Mouse (Mus musculus) kidney, postnatal 10 days (tissue): ENCODE data around the gene Gm11172.
A peak's percentile ranks its signal among the peaks of the same experiment; 100 is the strongest.
"Not testable (repeated sequence)": the region's sequence is repeated elsewhere in the genome, so short reads cannot be mapped to it uniquely, and the experiment has no call there.

ENCODE experiments used
- DNase-seq: peaks from one replicate; pipeline ENCODE4 v3.0.0; 2021; ENCODE audit warnings: mixed read lengths

Gene Gm11172

GRCm38 (mm10) chr16:10785371-10786231 lies 27.1 kb upstream of the Gm11172 start, which contains the start of gene Socs1:
Gene Socs1, minus strand, starts transcription at chr16:10785536.
- DNase-seq = peak; percentile 96

DNA sequence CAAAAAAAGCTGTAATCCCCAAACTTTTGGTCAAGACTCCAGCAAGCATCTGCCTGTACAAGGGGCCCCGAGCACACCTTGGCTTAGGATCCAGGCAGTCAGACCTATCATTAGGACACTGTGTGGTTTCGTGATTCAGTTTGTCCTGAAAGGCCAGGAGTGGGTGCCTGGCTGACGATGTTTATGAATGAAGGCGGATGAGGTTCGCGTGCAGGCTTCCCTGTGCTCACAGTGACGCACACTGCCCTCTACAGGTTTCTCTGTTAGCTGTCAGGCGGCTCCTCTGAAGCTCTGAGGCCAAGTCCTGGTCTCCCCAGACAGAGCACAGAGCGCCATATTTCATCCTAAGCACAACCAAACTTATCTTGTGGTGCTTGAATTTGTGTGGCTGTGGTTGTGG lies 26.4 kb upstream of the Gm11172 start:
- peak; percentile 91 for DNase-seq

GRCm38 (mm10) chr16:10786782-10787547 lies 25.8 kb upstream of the Gm11172 start:
- no peak for DNase-seq

DNA sequence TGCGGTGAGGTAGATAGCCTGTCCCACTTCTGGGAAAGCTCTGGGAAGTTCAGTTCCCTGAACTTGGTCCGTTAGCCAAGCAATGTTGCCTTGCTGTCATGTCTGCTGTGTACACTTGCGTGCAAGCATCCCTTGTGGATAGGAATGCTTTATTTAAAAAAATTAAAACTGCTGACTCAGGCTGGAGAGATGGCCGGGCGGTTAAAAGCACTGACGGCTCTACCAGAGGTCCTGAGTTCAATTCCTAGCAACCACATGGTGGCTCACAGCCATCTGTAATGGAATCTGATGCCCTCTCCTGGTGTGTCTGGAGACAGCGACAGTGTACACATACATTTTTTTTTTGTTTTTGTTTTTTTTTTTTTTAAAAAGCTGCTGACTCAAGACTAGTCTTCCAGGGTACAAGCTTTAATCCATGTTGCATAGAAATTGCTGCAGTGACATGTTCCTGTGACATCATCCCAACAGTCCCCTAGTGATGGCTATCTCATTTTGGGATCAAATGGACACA lies 25.1 kb upstream of the Gm11172 start:
- DNase-seq = no peak

GRCm38 (mm10) chr16:10788271-10788670 lies 24.4 kb upstream of the Gm11172 start, which contains the start of gene Tnp2:
Gene Tnp2, minus strand, starts transcription at chr16:10788660.
- no peak for DNase-seq

DNA sequence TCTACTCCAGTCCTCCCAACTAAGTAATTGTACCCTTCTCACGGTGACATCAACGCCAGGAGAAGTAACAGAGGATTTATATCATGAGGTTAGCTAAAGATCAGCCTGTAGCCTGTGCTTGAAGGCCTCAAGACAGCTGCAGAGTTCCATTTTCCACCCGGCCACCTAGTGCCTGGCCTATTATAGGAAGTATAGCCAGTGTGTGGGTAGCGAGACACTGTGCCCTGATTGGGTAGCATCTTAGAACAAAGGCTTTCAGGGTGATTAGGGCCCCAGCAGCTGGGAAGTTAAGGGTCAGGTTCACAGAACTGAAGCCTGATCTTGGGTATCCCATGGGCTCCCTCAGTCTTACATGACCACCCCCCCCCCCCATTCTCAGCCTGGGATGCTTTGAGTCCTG lies 23.8 kb upstream of the Gm11172 start:
- no peak for DNase-seq

DNA sequence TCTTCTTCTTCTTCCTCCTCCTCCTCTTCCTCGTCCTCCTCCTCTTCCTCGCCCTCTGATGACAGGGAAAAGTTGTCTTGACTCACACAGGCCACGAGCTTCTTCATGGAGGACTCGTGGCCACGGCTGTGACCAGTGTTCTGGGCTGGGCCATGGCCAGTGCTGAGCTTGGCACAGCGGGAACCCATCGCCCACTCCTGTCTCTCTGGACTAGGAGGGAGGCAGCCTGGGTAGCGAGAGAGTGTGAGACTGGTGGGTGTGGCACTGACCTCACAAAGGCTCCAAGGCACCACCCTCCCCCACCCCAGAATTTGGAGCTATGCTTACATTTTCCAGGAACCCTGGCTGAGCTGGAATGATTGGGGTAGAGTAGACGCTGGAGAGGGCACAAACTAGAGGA lies 22.0 kb upstream of the Gm11172 start, which contains the start of gene Prm3:
Prm3 (minus strand) TSS at position 213 of the 400 bp plus-strand sequence.
- DNase-seq = no peak

GRCm38 (mm10) chr16:10796034-10796433 lies 16.7 kb upstream of the Gm11172 start, which contains the start of gene Prm2:
Gene Prm2, minus strand, starts transcription at chr16:10796134.
- no peak for DNase-seq

DNA sequence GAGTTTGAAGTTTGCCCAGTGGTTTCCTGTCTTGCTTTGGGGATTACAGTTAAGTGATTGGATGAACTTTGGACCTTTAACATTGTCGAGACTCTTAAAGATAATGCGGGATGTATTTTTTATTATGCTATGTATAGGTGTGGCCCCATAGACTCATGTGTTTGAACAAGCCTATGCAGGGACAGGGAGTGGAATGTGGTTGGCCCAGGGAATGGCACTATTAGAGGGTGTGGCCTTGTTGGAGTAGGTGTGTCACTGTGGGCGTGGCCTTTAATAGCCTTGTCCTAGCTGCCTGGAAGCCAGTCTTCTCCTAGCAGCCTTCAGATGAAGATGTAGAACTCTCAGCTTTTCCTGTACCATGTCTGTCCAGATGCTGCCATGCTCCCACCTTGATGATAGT lies 10.3 kb upstream of the Gm11172 start:
- not testable (repeated sequence) for DNase-seq

GRCm38 (mm10) chr16:10805789-10806527 lies 6.8 kb upstream of the Gm11172 start, which contains the start of gene Prm1:
Gene Prm1, minus strand, starts transcription at chr16:10805839.
- DNase-seq = no peak

GRCm38 (mm10) chr16:10810376-10810775 lies 2.3 kb upstream of the Gm11172 start:
- no peak for DNase-seq

DNA sequence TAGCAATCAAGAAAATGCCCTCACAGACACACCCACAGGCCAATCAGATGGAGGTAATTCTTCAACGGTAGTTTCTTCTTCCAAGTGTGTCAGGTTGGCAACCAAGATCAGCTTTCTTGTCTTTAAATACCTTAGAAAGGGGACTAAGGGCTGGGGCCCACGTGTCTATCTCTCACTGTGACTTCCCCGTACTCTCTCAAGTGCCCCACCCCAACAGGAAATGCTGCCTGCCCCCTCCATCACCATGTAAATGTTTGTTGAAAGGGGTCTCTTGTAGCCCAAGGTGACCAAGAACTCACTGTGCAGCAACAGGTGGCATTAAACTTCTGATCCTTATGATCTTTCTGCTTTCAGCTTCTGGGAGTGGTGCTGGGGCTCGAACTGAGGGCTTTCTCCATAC lies 1.0 kb downstream of the Gm11172 start:
- no peak for DNase-seq

DNA sequence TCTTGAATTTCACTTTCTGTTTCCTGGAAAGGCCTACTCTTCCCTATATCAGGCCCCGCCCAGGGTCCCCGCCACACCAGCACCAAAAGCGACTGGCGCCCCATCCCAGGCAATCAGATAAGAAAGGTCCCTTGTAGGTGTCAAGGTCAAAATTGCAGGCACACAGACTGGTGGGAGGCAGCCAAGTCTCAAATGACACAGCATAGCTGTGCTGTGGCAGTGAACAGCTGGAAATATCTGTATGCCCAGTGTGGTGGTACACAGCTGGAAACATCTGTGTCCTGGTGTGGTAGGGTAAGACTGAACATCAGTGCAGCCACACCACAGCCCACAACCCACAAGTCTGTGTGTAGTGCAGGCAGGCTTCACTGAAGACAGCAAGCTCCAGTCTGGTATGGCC lies 2.1 kb downstream of the Gm11172 start:
- DNase-seq = no peak

DNA sequence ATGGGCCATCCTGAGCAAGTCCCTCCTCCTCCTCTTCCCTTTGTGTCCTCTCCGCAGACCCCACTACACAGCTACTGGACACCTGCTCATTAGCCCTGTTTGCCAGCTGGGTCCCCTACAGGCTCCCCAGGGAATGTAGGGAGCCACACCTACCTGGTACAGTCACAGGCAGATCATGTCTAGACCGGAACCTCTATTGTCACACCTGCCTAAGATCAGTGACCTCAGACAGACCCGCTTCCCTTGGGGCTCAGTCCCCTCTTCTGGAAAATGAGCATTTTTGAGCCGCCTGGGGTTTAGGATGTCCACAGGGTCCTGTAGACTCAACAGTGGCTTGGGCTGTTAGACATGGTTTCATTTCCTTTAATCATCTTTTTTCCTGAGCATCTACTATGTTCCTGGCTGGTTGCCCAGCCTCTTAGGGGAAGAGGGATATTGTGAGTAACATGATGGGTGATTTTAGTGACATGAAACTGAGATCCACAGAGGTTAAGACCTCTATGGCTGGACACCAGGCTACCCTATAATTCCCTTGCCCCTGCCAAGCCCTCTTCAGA lies 5.9 kb downstream of the Gm11172 start:
- no peak for DNase-seq

- no peak for DNase-seq
Observed at GRCm38 (mm10) chr16:10819966-10820365, 7.3 kb downstream of the Gm11172 start.

DNA sequence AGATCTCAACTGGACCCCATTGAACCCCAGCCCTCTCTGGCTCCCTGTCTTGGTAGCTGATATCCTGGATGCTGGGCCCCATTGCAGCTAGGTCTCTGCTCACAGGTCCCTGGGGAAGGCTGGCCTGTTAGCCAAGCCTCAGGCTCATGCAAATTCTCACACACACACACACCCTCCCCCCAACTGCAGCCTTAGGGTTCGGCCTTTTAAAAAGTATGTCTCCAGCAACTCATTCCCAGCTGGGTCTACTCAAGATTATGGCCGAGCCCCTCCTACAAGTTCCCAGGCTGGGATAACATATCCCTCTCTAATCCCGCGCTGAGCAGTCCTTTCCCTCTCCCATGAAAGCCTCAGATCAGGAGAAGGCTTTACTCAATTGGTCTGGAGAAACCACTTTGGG lies 8.7 kb downstream of the Gm11172 start:
- DNase-seq = peak; percentile 57

GRCm38 (mm10) chr16:10824536-10824935 lies 11.8 kb downstream of the Gm11172 start:
- DNase-seq = no peak

DNA sequence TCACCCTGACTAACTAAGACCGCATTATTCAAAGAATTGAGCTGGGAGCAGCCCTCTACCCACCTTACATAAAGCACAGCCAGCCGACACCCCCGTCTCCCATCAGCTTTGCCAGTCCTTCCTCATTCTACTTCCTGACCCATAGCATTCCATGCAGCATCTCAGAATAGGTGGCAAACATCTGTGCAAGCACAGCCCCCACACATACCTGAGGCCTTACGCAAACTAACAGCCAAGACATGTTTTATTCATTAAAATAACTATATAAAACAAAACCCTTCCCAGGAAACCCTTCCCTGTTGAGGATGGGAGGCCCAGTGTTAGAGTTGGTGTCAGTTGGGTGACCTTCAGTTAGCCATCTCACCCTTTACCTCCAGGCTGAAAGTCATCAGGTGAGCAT lies 13.1 kb downstream of the Gm11172 start:
- no peak for DNase-seq

DNA sequence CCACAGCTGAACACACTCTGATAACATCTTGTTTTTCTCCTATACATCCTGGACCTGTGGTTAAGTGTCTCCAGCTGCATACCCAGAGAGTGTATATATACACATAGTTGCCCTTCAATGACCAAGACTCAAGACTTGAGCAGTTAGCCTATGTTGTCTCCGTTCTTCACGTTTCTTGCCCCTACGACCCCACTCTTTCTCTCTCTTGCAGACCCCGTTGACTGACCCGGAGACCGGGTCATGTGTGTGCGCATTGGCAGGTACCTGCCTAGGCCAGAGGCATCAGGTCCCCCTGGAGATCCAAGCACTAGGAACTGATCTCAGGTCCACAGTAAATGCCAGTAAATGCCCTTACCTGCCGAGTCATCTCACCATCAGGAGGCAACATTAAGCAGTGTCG lies 14.6 kb downstream of the Gm11172 start:
- DNase-seq = no peak

DNA sequence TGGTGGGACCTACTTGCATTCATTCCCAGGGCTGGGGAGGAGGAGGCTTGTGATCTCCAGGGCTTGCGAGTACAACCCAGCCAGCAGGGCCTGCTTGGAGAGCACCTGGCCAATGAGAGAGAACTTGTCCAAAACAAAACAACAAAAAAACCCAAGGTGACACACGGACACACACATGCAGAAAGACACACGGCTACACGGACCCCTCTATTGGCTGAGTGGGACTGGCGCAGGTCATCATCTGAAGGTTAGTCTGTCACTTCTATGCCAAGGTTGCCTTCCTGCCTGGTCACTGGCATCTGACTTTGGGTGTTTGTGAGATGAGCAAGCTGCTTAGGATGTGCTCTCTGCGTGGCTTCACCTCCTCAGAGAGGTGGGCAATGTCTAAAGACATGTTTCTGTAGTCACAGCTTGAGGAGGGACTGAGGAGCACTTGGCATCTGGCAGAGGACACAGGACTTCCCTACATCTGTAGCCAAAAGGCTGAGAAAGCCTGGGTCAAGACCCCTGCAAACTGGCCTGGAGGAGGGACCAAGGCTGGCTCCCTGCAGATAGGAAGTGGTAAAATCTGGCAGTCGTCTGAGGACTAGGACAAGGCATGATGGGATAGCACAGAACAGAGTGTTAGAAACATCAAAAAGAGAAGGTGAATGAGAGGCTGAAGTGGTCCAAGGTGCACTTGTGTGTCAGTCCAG lies 15.2 kb downstream of the Gm11172 start:
- DNase-seq = no peak

GRCm38 (mm10) chr16:10828461-10828805 lies 15.7 kb downstream of the Gm11172 start:
- DNase-seq = no peak

DNA sequence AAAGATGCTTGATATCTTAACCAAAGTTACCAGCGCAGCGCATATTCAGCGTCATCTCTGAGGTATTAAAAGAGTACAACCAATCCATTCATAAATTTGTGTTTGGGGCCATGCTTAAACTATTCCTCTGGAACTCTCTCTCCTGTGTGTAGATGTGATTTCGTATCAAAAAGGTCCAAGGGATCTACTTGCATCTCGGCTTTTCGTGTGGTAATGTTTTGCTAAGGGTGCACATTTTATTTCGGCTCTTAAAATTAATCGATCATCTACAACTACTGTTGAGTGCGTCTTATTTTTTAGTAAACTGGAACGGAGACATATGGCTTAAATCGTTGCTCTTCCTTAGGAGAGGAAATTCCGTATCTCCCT lies 21.8 kb downstream of the Gm11172 start:
- no peak for DNase-seq
